Mouse (Mus musculus) left cerebral cortex, postnatal 4 days (tissue): ENCODE results near the gene Cyp2a22. TPM values are rescaled to one million over a fixed set of nuclear protein-coding genes. Genes with fewer than 3 reads are reported as not detected.
"Not testable (repeated sequence)": the region's sequence is repeated elsewhere in the genome, so short reads cannot be mapped to it uniquely, and the experiment has no call there.

Experiments used
- DNase-seq: peaks from one replicate; pipeline ENCODE4 v3.0.0-alpha.2; 2022
- intact Hi-C: fragments of 180-260 bp; cut with DNase I; formaldehyde crosslinking; loops from one replicate; pipeline ENCODE4 v1.15.1; 2025
- total RNA-seq, 2 experiments: library from RNA; stranded (reverse); gene quantifications; 2 replicates each; pipeline ENCODE4 v1.2.3; 2021

Cyp2a22 gene
- not detected for total RNA-seq

DNA sequence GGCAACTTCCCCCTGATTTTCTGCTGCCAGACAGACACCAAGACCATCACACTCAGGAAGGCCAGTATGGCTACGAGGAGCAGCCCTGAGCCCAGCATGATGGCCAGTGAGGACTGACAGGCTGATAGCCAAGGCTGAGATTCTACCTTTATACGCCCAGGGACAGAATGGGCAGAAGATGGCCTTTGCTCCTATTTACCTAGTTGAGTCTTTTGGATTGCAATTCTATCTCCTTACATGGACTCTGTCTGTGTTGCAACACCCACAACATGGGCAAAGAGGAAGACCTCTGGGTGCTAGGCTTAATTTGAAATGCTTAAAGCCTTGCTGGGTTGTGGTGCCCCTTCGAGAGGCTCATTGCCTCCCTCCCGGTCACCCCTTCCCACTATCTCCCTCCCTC lies at the start of gene Cyp2a22:
TSS of gene Cyp2a22 (minus strand) at position 123 of the 400 bp plus-strand sequence.
- DNase-seq = no peak
- intact Hi-C loops = no loop called here

DNA sequence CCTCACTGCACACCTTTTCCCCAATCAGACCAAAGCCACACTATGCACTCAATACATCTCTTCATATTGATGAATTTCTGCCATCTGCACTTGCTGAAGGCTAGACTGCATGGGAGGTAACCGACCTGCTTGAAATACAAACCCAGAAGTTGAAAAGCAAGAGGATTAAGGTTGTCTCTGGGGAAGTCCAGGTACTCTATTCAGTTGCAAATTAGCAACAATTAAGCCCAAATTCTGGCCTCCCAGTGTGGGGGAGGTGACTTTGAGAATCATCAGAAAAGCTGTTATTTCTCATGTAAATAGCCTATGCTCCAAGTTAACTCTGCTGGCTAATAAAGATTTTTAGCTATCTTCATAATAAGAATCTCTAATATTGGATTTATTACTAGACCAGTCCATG lies 44.0 kb upstream of the Cyp2a22 start:
- DNase-seq, intact Hi-C loops: not testable (repeated sequence)

DNA sequence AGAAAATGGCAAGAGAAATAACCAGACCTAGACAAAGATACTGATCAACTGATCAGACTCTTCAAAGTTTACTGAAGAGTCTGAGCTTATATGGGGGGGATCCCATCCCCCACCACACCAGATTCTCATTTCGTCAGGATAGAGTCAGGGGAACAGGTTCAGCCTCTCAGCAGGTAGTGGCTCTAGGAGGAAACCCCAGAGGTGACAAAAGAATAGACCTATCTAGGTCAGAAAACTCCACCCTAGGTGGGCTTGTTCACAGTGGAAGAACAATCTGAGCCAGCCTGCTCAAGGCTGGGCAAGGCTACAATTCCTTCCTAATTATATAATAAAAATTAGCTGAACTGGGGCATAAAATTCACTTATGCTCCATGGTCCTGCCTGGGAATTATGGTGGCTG lies 43.4 kb upstream of the Cyp2a22 start:
- intact Hi-C loops = no loop called here
- no peak for DNase-seq

DNA sequence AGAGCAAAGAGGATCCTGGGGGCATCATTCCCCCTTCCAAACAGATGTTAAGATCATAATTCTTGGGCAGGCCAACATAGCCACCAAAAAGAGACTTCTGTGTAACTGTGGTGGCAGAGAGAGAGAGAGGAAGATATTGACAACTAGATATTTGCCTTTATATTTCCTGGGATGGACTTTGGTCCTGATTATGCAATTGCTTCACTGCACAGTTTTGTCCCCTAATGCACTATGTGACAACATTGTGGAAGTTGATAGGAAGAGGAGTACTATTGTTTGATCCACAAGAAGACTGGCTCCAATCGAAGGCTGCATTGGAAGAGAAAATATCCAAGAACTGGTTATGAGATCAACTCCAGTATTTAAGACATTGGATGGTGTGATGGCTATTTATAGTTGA lies 42.8 kb upstream of the Cyp2a22 start:
- intact Hi-C loops, DNase-seq: not testable (repeated sequence)

DNA sequence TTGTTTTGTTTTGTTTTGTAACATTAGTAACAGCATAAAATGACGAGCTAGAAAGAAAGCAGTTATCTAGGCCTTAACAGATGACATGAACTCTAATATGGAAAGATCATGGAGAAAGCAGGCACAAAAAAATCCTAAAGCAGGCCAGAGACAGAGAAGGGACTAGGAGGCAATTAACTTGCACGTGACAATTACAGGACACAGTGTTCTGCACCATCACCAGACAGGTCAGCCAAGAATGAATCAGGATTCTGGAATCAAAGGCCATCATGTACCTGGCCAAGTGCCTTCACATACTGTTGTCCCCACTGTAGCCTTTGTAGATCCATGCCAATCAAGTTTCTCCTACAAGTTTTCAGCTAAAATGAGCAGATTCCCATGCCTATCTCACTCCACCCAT lies 42.3 kb upstream of the Cyp2a22 start:
- DNase-seq, intact Hi-C loops: not testable (repeated sequence)

DNA sequence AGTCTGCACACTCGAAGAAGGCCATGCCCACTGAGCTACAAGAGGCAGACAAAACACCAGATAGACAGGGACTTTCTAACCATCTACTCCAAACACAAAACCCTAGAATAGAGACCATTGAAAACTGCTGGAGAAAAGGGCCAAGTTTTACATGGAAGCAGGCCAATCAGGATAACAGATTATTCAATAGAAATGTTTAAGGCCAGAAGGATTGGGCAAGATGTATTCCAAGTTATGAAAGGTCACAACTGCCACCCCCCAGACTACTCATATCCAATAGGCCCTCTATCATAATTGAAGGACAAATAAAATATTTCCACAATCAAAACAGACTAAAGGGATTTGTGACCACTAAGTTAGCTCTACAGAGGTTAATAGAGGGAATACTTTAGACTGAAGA lies 23.2 kb upstream of the Cyp2a22 start:
- intact Hi-C loops = not testable (repeated sequence)

DNA sequence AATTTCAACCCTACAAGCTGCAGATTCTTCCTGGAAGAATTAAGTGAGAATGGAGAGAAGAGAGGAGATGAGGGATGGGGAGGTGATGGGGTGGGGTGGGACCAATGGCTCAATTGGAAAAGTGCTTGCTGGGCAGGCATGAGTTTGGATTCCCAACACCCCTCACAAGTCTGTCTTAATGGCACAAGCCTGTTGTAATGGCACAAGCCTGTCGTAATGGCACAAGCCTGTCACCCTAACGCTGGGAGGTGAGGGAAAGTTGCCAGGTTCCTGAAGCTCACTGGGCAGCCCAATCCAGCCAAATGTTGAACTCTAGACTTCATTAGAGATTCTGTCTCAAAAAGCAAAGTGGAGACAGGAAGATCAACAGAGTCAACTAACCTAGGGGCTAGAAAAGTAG lies 14.1 kb upstream of the Cyp2a22 start:
- DNase-seq, intact Hi-C loops: not testable (repeated sequence)

More for the DNA sequence above, 23.2 kb upstream of the Cyp2a22 start:
- not testable (repeated sequence) for DNase-seq

DNA sequence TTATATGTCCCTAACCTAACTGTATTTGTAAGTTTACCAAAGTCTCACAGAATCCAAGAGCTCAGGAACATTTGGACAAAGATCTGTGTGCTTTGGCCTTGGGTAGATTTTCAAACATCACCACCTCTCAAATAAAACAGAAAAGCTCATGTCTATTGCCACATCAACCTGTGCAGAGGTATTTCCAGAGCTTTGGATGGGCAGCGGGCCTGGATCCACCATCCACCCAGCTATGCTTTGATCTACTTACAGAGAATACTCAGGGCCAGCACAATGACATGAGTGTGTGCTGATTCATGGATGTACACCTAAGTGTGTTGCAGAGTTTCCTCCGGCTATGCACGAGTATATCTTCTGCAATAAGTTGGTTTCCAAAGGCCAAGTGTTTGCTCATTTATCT lies 13.5 kb upstream of the Cyp2a22 start:
- intact Hi-C loops, DNase-seq: not testable (repeated sequence)

DNA sequence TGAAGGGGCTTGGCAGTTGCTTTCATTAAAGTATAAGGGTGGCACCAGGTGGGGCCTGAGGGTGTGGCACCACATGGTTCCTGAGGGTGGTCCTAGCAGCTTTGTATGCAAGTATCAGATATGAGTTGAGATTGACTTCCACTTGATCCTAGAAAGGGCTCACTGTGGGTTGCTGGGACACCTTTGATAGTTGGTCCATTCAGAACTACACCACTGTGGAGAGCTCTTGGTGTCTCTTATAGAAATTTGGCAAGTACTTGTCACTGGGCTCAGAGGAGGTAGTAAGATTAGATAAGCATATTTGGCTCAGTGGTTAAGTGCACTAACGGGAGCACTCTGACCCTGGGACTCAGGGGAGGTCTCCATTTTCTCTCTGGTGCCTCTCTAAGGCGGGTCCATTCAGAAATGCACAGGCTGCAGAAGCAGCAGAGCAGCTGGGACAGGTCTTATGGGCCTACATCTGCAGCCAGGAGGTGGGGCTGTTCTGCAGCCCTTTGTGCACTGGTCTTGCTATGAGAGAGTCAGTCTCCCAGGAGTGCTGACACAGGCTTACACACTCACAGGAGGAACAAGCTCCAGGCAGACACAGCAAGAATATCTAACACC lies 2.2 kb upstream of the Cyp2a22 start:
- intact Hi-C loops, DNase-seq: not testable (repeated sequence)

DNA sequence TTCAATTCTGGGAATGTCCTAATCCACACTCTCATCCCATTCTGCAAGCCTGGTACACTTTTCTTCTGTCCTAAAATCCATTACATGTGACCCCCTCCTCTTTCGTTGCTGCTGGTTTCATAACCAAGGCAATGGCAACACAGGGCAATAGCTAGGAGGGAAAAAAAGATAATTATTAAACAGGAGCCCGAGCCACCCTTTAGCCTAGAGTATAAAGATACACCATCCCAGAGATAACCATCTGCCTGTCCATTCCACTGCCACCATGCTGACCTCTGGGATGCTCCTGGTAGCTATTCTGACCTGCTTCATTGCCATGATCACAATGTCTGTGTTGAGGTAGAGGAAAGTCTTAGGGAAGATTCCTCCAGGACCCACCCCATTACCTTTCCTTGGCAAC lies 22.1 kb downstream of the Cyp2a22 start:
- DNase-seq, intact Hi-C loops: not testable (repeated sequence)

Other genes starting within 250 kb of the Cyp2a22 start
- not detected for gene Cyp2b19, start 182.2 kb downstream of the Cyp2a22 start, total RNA-seq
- gene Cyp2g1, start 130.5 kb downstream of the Cyp2a22 start, total RNA-seq = not detected
- gene Cyp2a5, start 104.1 kb downstream of the Cyp2a22 start, total RNA-seq = not detected
- gene Cyp2a12, start 89.7 kb upstream of the Cyp2a22 start, total RNA-seq = not detected
- not detected for gene Cyp2f2, start 180.5 kb upstream of the Cyp2a22 start, total RNA-seq
- not detected for gene Cyp2t4, start 214.3 kb upstream of the Cyp2a22 start, total RNA-seq
- 10 to 100 TPM; 89.8 to 91.3 TPM for gene Egln2, start 227.4 kb upstream of the Cyp2a22 start, total RNA-seq
- 10 to 100 TPM; 86.0 to 89.0 TPM for gene Rab4b, start 239.5 kb upstream of the Cyp2a22 start, total RNA-seq
- gene Gm21983, start 241.7 kb upstream of the Cyp2a22 start, total RNA-seq = not detected
- gene Mia, start 241.8 kb upstream of the Cyp2a22 start, total RNA-seq = 1 to 10 TPM; 2.3 to 2.4 TPM